30 mouse cellular contexts compared by ENCODE assay signal in genomic region chr13:36163898-36164297, GRCm38 (mm10).
"Had no signal": no experiment of that assay in that cellular context is flagged by ENCODE, and none has a peak within 500 bp of the region (broad histone marks: within the 10 kb centered on the region; RNA-seq: fewer than 3 reads in every experiment).

No protein-coding gene starts in this region.

- DNase-seq: heart, postnatal 10 days; heart, postnatal 14 days; heart, postnatal 36 days; heart, postnatal 4 days; kidney, adult 11 months; kidney, adult 18-20 months; kidney, adult 2 months; kidney, adult 8-10 months; kidney, adult 9 months; kidney, postnatal 10 days; kidney, postnatal 14 days; kidney, postnatal 25 days; kidney, postnatal 36 days; kidney, postnatal 4 days; layer of hippocampus, adult 9-11 months; layer of hippocampus, postnatal 36 days had no signal

- H3K27ac ChIP-seq: heart, embryonic 13.5 days; heart, embryonic 15.5 days; hindbrain, embryonic 10.5 days; hindbrain, embryonic 12.5 days; hindbrain, embryonic 13.5 days; hindbrain, embryonic 14.5 days; hindbrain, embryonic 15.5 days; hindbrain, postnatal 0 days; intestine, embryonic 15.5 days; kidney, embryonic 15.5 days; kidney, postnatal 0 days; layer of hippocampus, adult 2 months; left cerebral cortex, adult 2 months had no signal

- H3K36me3 ChIP-seq: heart, embryonic 12.5 days; heart, embryonic 13.5 days; heart, embryonic 15.5 days; hindbrain, embryonic 10.5 days; hindbrain, embryonic 12.5 days; hindbrain, embryonic 13.5 days; hindbrain, embryonic 15.5 days; intestine, embryonic 15.5 days; kidney, embryonic 15.5 days had no signal

- H3K4me1 ChIP-seq: heart, embryonic 12.5 days; heart, embryonic 13.5 days; heart, embryonic 15.5 days; hindbrain, embryonic 10.5 days; hindbrain, embryonic 12.5 days; hindbrain, embryonic 13.5 days; hindbrain, embryonic 15.5 days; intestine, embryonic 15.5 days; kidney, embryonic 15.5 days had no signal

- H3K9ac ChIP-seq: heart, embryonic 12.5 days; heart, embryonic 13.5 days; heart, embryonic 15.5 days; hindbrain, embryonic 12.5 days; hindbrain, embryonic 13.5 days; hindbrain, embryonic 14.5 days; hindbrain, embryonic 15.5 days; intestine, embryonic 15.5 days; kidney, embryonic 15.5 days had no signal

- H3K4me2 ChIP-seq: heart, embryonic 12.5 days; heart, embryonic 13.5 days; heart, embryonic 15.5 days; hindbrain, embryonic 12.5 days; hindbrain, embryonic 13.5 days; hindbrain, embryonic 14.5 days; hindbrain, embryonic 15.5 days; intestine, embryonic 15.5 days; kidney, embryonic 15.5 days had no signal

- H3K4me3 ChIP-seq: heart, embryonic 12.5 days; heart, embryonic 13.5 days; heart, embryonic 15.5 days; hindbrain, embryonic 10.5 days; hindbrain, embryonic 12.5 days; hindbrain, embryonic 13.5 days; hindbrain, embryonic 15.5 days; intestine, embryonic 15.5 days; kidney, embryonic 15.5 days; layer of hippocampus, adult 2 months; left cerebral cortex, adult 2 months had no signal

- H3K27me3 ChIP-seq: heart, embryonic 12.5 days; heart, embryonic 13.5 days; heart, embryonic 15.5 days; hindbrain, embryonic 12.5 days; hindbrain, embryonic 13.5 days; hindbrain, embryonic 15.5 days; intestine, embryonic 15.5 days; kidney, embryonic 15.5 days had no signal

- H3K9me3 ChIP-seq: heart, embryonic 12.5 days; heart, embryonic 13.5 days; heart, embryonic 15.5 days; hindbrain, embryonic 10.5 days; hindbrain, embryonic 12.5 days; hindbrain, embryonic 13.5 days; hindbrain, embryonic 15.5 days; intestine, embryonic 15.5 days; kidney, embryonic 15.5 days had no signal
